Mouse (Mus musculus): ENCODE data around the gene Endou.

DNA sequence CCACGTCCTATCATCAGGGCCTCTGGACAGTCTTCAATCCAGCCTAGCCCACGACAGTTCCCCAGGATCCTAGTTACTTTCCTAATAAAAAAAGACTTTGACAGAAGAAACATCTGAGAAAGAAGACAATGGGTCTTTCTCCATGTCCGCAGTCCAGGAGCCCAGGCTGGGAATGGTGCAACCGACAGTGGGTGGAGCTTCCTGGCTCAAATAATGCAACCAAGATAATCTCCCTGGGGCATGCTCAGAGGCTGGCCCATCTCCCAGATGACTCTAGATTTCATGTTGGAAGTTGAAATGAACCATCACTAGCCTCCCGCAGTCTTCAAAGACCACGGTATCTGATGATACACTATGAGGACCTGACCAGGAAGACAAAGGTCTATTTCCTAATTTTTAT, 60.6 kb downstream of the Endou start:
- TF ChIP-seq CTCF (IDR thresholded peaks at IDR 0.05; ENCODE audit: extremely low read depth, insufficient read length, insufficient replicate concordance, low read depth, low read length) (no peak), POLR2A (IDR thresholded peaks at IDR 0.05; ENCODE audit: low read depth, low read length) (no peak)

Measured in small intestine, adult 2 months (tissue).